In genomic region chr17:6553798-6554197, GRCm38 (mm10) we compare ENCODE assay signal across 8 mouse cellular contexts. TPM values are rescaled to one million over a fixed set of nuclear protein-coding genes. Genes with fewer than 3 reads are reported as not detected.
DNase-seq lines count a peak whose midpoint lies in the region; ATAC-seq and TF ChIP-seq lines count a peak whose summit lies in the region.
"Not testable (repeated sequence)": the region's sequence is repeated elsewhere in the genome, so short reads cannot be mapped to it uniquely, and the experiment has no call there.

No protein-coding gene starts in this region.

- H3K4me1 ChIP-seq in forebrain, embryonic 14.5 days (ENCODE audit: control insufficient read depth, insufficient read depth, low read length); intestine, embryonic 15.5 days (replicated peaks); limb, embryonic 15.5 days; lung, postnatal 0 days (ENCODE audit: insufficient read depth, low read depth, low read length); midbrain, postnatal 0 days (ENCODE audit: insufficient read depth, low read length); stomach, embryonic 16.5 days (ENCODE audit: control insufficient read depth, insufficient read depth, low read length): not testable (repeated sequence)

- H3K4me2 ChIP-seq in forebrain, embryonic 14.5 days (ENCODE audit: low read length); intestine, embryonic 15.5 days (replicated peaks); limb, embryonic 15.5 days; lung, postnatal 0 days (replicated peaks; ENCODE audit: low read depth, low read length); midbrain, postnatal 0 days (ENCODE audit: low read depth, low read length, poor library complexity, severe bottlenecking); stomach, embryonic 16.5 days (ENCODE audit: low read depth, low read length): not testable (repeated sequence)

- H3K27me3 ChIP-seq in forebrain, embryonic 14.5 days (replicated peaks; ENCODE audit: control insufficient read depth, insufficient read depth, low read length); intestine, embryonic 15.5 days (replicated peaks); limb, embryonic 15.5 days; lung, postnatal 0 days (replicated peaks; ENCODE audit: insufficient read depth, low read length); midbrain, postnatal 0 days (ENCODE audit: insufficient read depth, low read length); stomach, embryonic 16.5 days (ENCODE audit: control insufficient read depth, insufficient read depth, low read length): not testable (repeated sequence)

- not testable (repeated sequence) for H3K9me3 ChIP-seq in forebrain, embryonic 14.5 days (replicated peaks; ENCODE audit: control insufficient read depth, low read length); intestine, embryonic 15.5 days; limb, embryonic 15.5 days; lung, postnatal 0 days (ENCODE audit: low read length); midbrain, postnatal 0 days (ENCODE audit: low read length); stomach, embryonic 16.5 days (replicated peaks; ENCODE audit: control insufficient read depth, low read length)

- not testable (repeated sequence) for H3K9ac ChIP-seq in forebrain, embryonic 14.5 days (ENCODE audit: low read length); intestine, embryonic 15.5 days; limb, embryonic 15.5 days; lung, postnatal 0 days (replicated peaks; ENCODE audit: low read depth); midbrain, postnatal 0 days (replicated peaks; ENCODE audit: low read length, poor library complexity, severe bottlenecking); stomach, embryonic 16.5 days (ENCODE audit: low read length)

- not testable (repeated sequence) for TF ChIP-seq CTCF in lung, postnatal 0 days (IDR thresholded peaks at IDR 0.05); midbrain, postnatal 0 days (IDR thresholded peaks at IDR 0.05)

- not testable (repeated sequence) for H3K27ac ChIP-seq in forebrain, embryonic 14.5 days (ENCODE audit: low read depth, low read length); intestine, embryonic 15.5 days; limb, embryonic 15.5 days; lung, postnatal 0 days (ENCODE audit: low read length); midbrain, postnatal 0 days (ENCODE audit: low read depth, low read length); stomach, embryonic 16.5 days (ENCODE audit: low read length)

- TF ChIP-seq EP300 in lung, postnatal 0 days (IDR thresholded peaks at IDR 0.05), result not testable (repeated sequence)

- no CpG with 5 or more reads among the region's 4 CpGs for WGBS in forebrain, embryonic 14.5 days
- no CpG with 5 or more reads among the region's 4 CpGs for WGBS in intestine, embryonic 15.5 days
- no CpG with 5 or more reads among the region's 4 CpGs for WGBS in limb, embryonic 15.5 days
- no CpG with 5 or more reads among the region's 4 CpGs for WGBS in lung, postnatal 0 days
- no CpG with 5 or more reads among the region's 4 CpGs for WGBS in midbrain, postnatal 0 days
- WGBS in stomach, embryonic 16.5 days, result no CpG with 5 or more reads among the region's 4 CpGs

- not testable (repeated sequence) for DNase-seq in forebrain, embryonic 14.5 days (ENCODE audit: low spot score); lung, postnatal 0 days (ENCODE audit: low spot score); midbrain, postnatal 0 days (ENCODE audit: low spot score)

- not testable (repeated sequence) for H3K36me3 ChIP-seq in forebrain, embryonic 14.5 days (ENCODE audit: control insufficient read depth, insufficient read depth, low read length); intestine, embryonic 15.5 days; limb, embryonic 15.5 days; lung, postnatal 0 days (ENCODE audit: insufficient read depth, low read length); midbrain, postnatal 0 days (ENCODE audit: insufficient read depth, low read length); stomach, embryonic 16.5 days (ENCODE audit: control insufficient read depth, insufficient read depth, low read length)

- H3K4me3 ChIP-seq in forebrain, embryonic 14.5 days (ENCODE audit: low read depth, low read length); intestine, embryonic 15.5 days (replicated peaks); limb, embryonic 15.5 days; lung, postnatal 0 days (ENCODE audit: low read depth, low read length); midbrain, postnatal 0 days (ENCODE audit: low read depth, low read length); stomach, embryonic 16.5 days (replicated peaks; ENCODE audit: low read length): not testable (repeated sequence)

- ATAC-seq in cerebellum, adult (ENCODE audit: insufficient number of reproducible peaks, low FRiP score, low TSS enrichment), result peak; percentile 39; the same call in 1 of the 2 replicates
- peak; percentile 82 for ATAC-seq in forebrain, embryonic 14.5 days
- peak; percentile 90 to 93 for ATAC-seq in hematopoietic stem cell, adult 5-6 weeks (replicated peaks in 1 of 2; ENCODE audit: insufficient read depth in 1 of 2, low FRiP score in 2 of 2, low TSS enrichment in 1 of 2, low read depth in 1 of 2, poor library complexity in 2 of 2, severe bottlenecking in 2 of 2)
- ATAC-seq in intestine, embryonic 15.5 days, result peak; percentile 76
- 0 out of 2 replicates have a peak, but pooled peaks have one; percentile 31 for ATAC-seq in limb, embryonic 15.5 days (ENCODE audit: insufficient number of reproducible peaks, low FRiP score, low TSS enrichment, low read depth)
- peak; percentile 80 for ATAC-seq in lung, postnatal 0 days
- ATAC-seq in midbrain, postnatal 0 days (ENCODE audit: low FRiP score), result peak; percentile 51
- ATAC-seq in stomach, embryonic 16.5 days (ENCODE audit: insufficient read depth, low FRiP score), result peak; percentile 42; the same call in 1 of the 2 replicates

RNA-seq across cellular contexts. Expression of gene Dynlt1c, which starts 47.7 kb away (rescaled TPM):
- polyA plus RNA-seq in forebrain, embryonic 14.5 days (2014; fragmentation: Nextera tagmentation; extraction: Ambion mirVana), result 35.5 and 43.0 TPM in 2 replicates
- 4.4 and 15.1 TPM in 2 replicates for total RNA-seq in hematopoietic stem cell, adult 5-6 weeks (2017)
- 30.2 and 38.1 TPM in 2 replicates for polyA plus RNA-seq in intestine, embryonic 15.5 days (2015; fragmentation: Nextera tagmentation; extraction: Ambion mirVana)
- polyA plus RNA-seq in limb, embryonic 15.5 days (2015; fragmentation: Nextera tagmentation; extraction: Ambion mirVana), result 30.7 and 35.0 TPM in 2 replicates
- polyA plus RNA-seq in lung, postnatal 0 days (2015; fragmentation: Nextera tagmentation; extraction: Ambion mirVana), result 29.1 and 30.1 TPM in 2 replicates
- total RNA-seq in midbrain, postnatal 0 days (2014; rRNA removed), result 14.2 and 16.9 TPM in 2 replicates
- 12.7 and 16.4 TPM in 2 replicates for polyA plus RNA-seq in midbrain, postnatal 0 days (2015; fragmentation: Nextera tagmentation; extraction: Ambion mirVana)
- polyA plus RNA-seq in stomach, embryonic 16.5 days (2015; fragmentation: Nextera tagmentation; extraction: Ambion mirVana), result 34.9 and 35.7 TPM in 2 replicates

Comparison
In these comparisons a context has a peak if more than half of its experiments do, and no peak if none do; other contexts are left out.
1. ATAC-seq: peak in every context shown above with its lines; median percentile 92 in hematopoietic stem cell, adult 5-6 weeks; 82 in forebrain, embryonic 14.5 days; 80 in lung, postnatal 0 days; 76 in intestine, embryonic 15.5 days; 51 in midbrain, postnatal 0 days; 42 in stomach, embryonic 16.5 days; 39 in cerebellum, adult; 31 in limb, embryonic 15.5 days.